Mouse (Mus musculus) MEL (cell line): ENCODE measurements at regions not wholly inside any gene's neighbourhood (a gene's known extent, or its start where the extent isn't known, plus 50 kb on each side); places are given as distances from the start of the nearest gene placed in this dataset.

ENCODE experiments used
- DNase-seq: peaks from one replicate; pipeline ENCODE4 v3.0.0; 2011; ENCODE audit warnings: low read depth, low spot score
- H3K27ac ChIP-seq: 2 replicates; pipeline ENCODE4 v1.5.1; 2012; ENCODE audit warnings: low read depth, mild to moderate bottlenecking, control low read depth, low read length, moderate library complexity; ENCODE audit not compliant: control insufficient read depth
- H3K27me3 ChIP-seq, 2 experiments: fragments of 150-350 bp in 1 of 2; sonication (generic) in 1 of 2; 2 replicates each; pipeline ENCODE4 v1.6.1; 2012; ENCODE audit warnings: low read length in 2 of 2, mild to moderate bottlenecking in 2 of 2, improper control_type of control experiment in 1 of 2, moderate library complexity in 1 of 2; ENCODE audit not compliant: insufficient read depth in 2 of 2, control insufficient read depth in 1 of 2
- H3K36me3 ChIP-seq, 2 experiments: 2 replicates each; pipeline ENCODE4 v1.6.1; 2012 to 2014; ENCODE audit warnings: low read length in 2 of 2, improper control_type of control experiment in 1 of 2, inconsistent platforms in 1 of 2, mild to moderate bottlenecking in 1 of 2; ENCODE audit not compliant: insufficient read depth in 2 of 2, control insufficient read depth in 1 of 2
- H3K4me1 ChIP-seq, 2 experiments: fragments of 150-350 bp in 1 of 2; sonication (generic) in 1 of 2; 2 replicates each; pipeline ENCODE4 v1.6.1; 2012; ENCODE audit warnings: low read length in 2 of 2, improper control_type of control experiment in 1 of 2, mild to moderate bottlenecking in 1 of 2; ENCODE audit not compliant: insufficient read depth in 2 of 2, control insufficient read depth in 1 of 2
- H3K4me3 ChIP-seq, 2 experiments: fragments of 150-350 bp in 1 of 2; sonication (generic) in 1 of 2; 2 replicates each; pipeline ENCODE4 v1.5.1; 2012; ENCODE audit warnings: low read depth in 2 of 2, low read length in 2 of 2, mild to moderate bottlenecking in 2 of 2, moderate library complexity in 2 of 2, control low read depth in 1 of 2, improper control_type of control experiment in 1 of 2; ENCODE audit not compliant: control insufficient read depth in 1 of 2, insufficient read depth in 1 of 2
- H3K79me2 ChIP-seq: 2 replicates; pipeline ENCODE4 v1.6.1; 2012; ENCODE audit warnings: mild to moderate bottlenecking, low read length, moderate library complexity; ENCODE audit not compliant: control insufficient read depth, poor library complexity, insufficient read depth
- H3K9ac ChIP-seq: 2 replicates; pipeline ENCODE4 v1.6.1; 2012; ENCODE audit warnings: low read depth, mild to moderate bottlenecking, control low read depth, low read length, moderate library complexity; ENCODE audit not compliant: control insufficient read depth, poor library complexity, severe bottlenecking
- H3K9me3 ChIP-seq: fragments of 150-350 bp; sonication (generic); replicated peaks from 2 replicates; pipeline ENCODE4 v1.6.1; 2012; ENCODE audit warnings: mild to moderate bottlenecking, low read length, improper control_type of control experiment, moderate library complexity; ENCODE audit not compliant: insufficient read depth
- BHLHE40 ChIP-seq: IDR thresholded peaks from 2 replicates; pipeline ENCODE4 v1.6.1; 2012; ENCODE audit warnings: low read depth, mild to moderate bottlenecking, inconsistent platforms, low read length, improper control_type of control experiment, borderline replicate concordance
- CHD1 ChIP-seq: IDR thresholded peaks from 2 replicates; pipeline ENCODE4 v1.6.1; 2012; ENCODE audit warnings: low read depth, mild to moderate bottlenecking, inconsistent platforms, low read length, improper control_type of control experiment
- CHD2 ChIP-seq: IDR thresholded peaks from 2 replicates; pipeline ENCODE4 v1.6.1; 2011; ENCODE audit warnings: low read length, improper control_type of control experiment
- CTCF ChIP-seq, 3 experiments: IDR thresholded peaks in 2 of 3; conservative IDR thresholded peaks in 1 of 3; 2 replicates each; pipeline ENCODE4 v1.5.1; 2011 to 2012; ENCODE audit warnings: low read length in 3 of 3, low read depth in 2 of 3, mild to moderate bottlenecking in 2 of 3, improper control_type of control experiment in 1 of 3, inconsistent platforms in 1 of 3, mixed read lengths in 1 of 3, moderate library complexity in 1 of 3; ENCODE audit not compliant: control insufficient read depth in 1 of 3, insufficient read depth in 1 of 3, poor library complexity in 1 of 3, severe bottlenecking in 1 of 3
- E2F4 ChIP-seq: IDR thresholded peaks from 2 replicates; pipeline ENCODE4 v1.6.1; 2011; ENCODE audit warnings: low read depth, low read length, improper control_type of control experiment, borderline replicate concordance
- ELF1 ChIP-seq: IDR thresholded peaks from 2 replicates; pipeline ENCODE4 v1.6.1; 2014; ENCODE audit warnings: low read depth, mild to moderate bottlenecking, inconsistent platforms, low read length, improper control_type of control experiment, moderate library complexity
- EP300 ChIP-seq, 2 experiments: IDR thresholded peaks; 2 replicates each; pipeline ENCODE4 v1.6.1; 2011; ENCODE audit warnings: improper control_type of control experiment in 2 of 2, low read length in 2 of 2, low read depth in 1 of 2, mild to moderate bottlenecking in 1 of 2
- HCFC1 ChIP-seq: IDR thresholded peaks from 2 replicates; pipeline ENCODE4 v1.6.1; 2012; ENCODE audit warnings: low read depth, mild to moderate bottlenecking, inconsistent platforms, low read length, improper control_type of control experiment, moderate library complexity
- JUND ChIP-seq: IDR thresholded peaks from 2 replicates; pipeline ENCODE4 v1.6.1; 2011; ENCODE audit warnings: low read depth, mild to moderate bottlenecking, improper control_type of control experiment, low read length
- KAT2A ChIP-seq: conservative IDR thresholded peaks from 2 replicates; pipeline ENCODE4 v1.6.1; 2012; ENCODE audit warnings: low read depth, low read length, improper control_type of control experiment, inconsistent platforms
- MAFK ChIP-seq: IDR thresholded peaks from 2 replicates; pipeline ENCODE4 v1.6.1; 2011; ENCODE audit warnings: low read depth, mild to moderate bottlenecking, low read length, improper control_type of control experiment, borderline replicate concordance
- MAX ChIP-seq: IDR thresholded peaks from 2 replicates; pipeline ENCODE4 v1.6.1; 2011; ENCODE audit warnings: low read length, improper control_type of control experiment
- MAZ ChIP-seq: IDR thresholded peaks from 2 replicates; pipeline ENCODE4 v1.6.1; 2012; ENCODE audit warnings: low read depth, mild to moderate bottlenecking, inconsistent platforms, low read length, improper control_type of control experiment
- MEF2A ChIP-seq: IDR thresholded peaks from 2 replicates; pipeline ENCODE4 v1.6.1; 2014; ENCODE audit warnings: low read depth, mild to moderate bottlenecking, inconsistent platforms, low read length, improper control_type of control experiment; ENCODE audit not compliant: poor library complexity, insufficient replicate concordance, severe bottlenecking; ENCODE audit errors: extremely low read depth
- MYB ChIP-seq: IDR thresholded peaks from 2 replicates; pipeline ENCODE4 v1.6.1; 2011; ENCODE audit warnings: mild to moderate bottlenecking, low read depth, low read length, improper control_type of control experiment
- NELFE ChIP-seq: IDR thresholded peaks from 2 replicates; pipeline ENCODE4 v1.6.1; 2011; ENCODE audit warnings: low read depth, low read length, improper control_type of control experiment
- POLR2A ChIP-seq, 2 experiments: IDR thresholded peaks; 2 replicates each; pipeline ENCODE4 v1.6.1; 2011 to 2012; ENCODE audit warnings: low read length in 2 of 2, mild to moderate bottlenecking in 2 of 2, control low read depth in 1 of 2, improper control_type of control experiment in 1 of 2, low read depth in 1 of 2, moderate library complexity in 1 of 2; ENCODE audit not compliant: control insufficient read depth in 1 of 2, insufficient read depth in 1 of 2, poor library complexity in 1 of 2
- POLR2AphosphoS5 ChIP-seq: IDR thresholded peaks from 2 replicates; pipeline ENCODE4 v1.6.1; 2012; ENCODE audit warnings: low read depth, borderline replicate concordance, mild to moderate bottlenecking, inconsistent platforms, low read length, moderate library complexity, mixed read lengths
- RCOR1 ChIP-seq: IDR thresholded peaks from 2 replicates; pipeline ENCODE4 v1.6.1; 2012; ENCODE audit warnings: low read depth, mild to moderate bottlenecking, inconsistent platforms, low read length, improper control_type of control experiment
- SMC3 ChIP-seq: IDR thresholded peaks from 2 replicates; pipeline ENCODE4 v1.6.1; 2011; ENCODE audit warnings: low read depth, low read length, improper control_type of control experiment
- TAL1 ChIP-seq: IDR thresholded peaks from 2 replicates; pipeline ENCODE4 v1.6.1; 2012; ENCODE audit warnings: mild to moderate bottlenecking, inconsistent platforms, low read length, moderate library complexity, mixed read lengths
- TBP ChIP-seq: IDR thresholded peaks from 2 replicates; pipeline ENCODE4 v1.8.0; 2011; ENCODE audit warnings: low read depth, low read length, improper control_type of control experiment
- TCF12 ChIP-seq: IDR thresholded peaks from 2 replicates; pipeline ENCODE4 v1.6.1; 2014; ENCODE audit warnings: low read depth, mild to moderate bottlenecking, inconsistent platforms, low read length, improper control_type of control experiment, moderate library complexity
- USF1 ChIP-seq: IDR thresholded peaks from 2 replicates; pipeline ENCODE4 v1.6.1; 2014; ENCODE audit warnings: low read depth, mild to moderate bottlenecking, inconsistent platforms, low read length, improper control_type of control experiment, moderate library complexity
- USF2 ChIP-seq, 2 experiments: IDR thresholded peaks; 2 replicates each; pipeline ENCODE4 v1.6.1; 2011 to 2012; ENCODE audit warnings: improper control_type of control experiment in 2 of 2, low read length in 2 of 2, borderline replicate concordance in 1 of 2, inconsistent platforms in 1 of 2, low read depth in 1 of 2, mild to moderate bottlenecking in 1 of 2; ENCODE audit not compliant: insufficient read depth in 1 of 2

GRCm38 (mm10) chr3:45681410-45681809 lies 303.2 kb downstream of the Pcdh10 start:
- no peak for DNase-seq
- no peaks in the 10 kb centered on the region for H3K36me3 ChIP-seq
- no peaks in the 10 kb centered on the region for H3K79me2 ChIP-seq
- H3K9me3 ChIP-seq, result no peaks in the 10 kb centered on the region
- H3K4me1 ChIP-seq, result no peaks in the 10 kb centered on the region
- no peak overlapping the region for H3K9ac ChIP-seq
- H3K4me3 ChIP-seq, result no peak overlapping the region
- TF ChIP-seq POLR2A (IDR thresholded peaks at IDR 0.05; ENCODE audit: control insufficient read depth in 1 of 2, insufficient read depth in 1 of 2, low read depth in 1 of 2, low read length in 2 of 2, poor library complexity in 1 of 2) (no peak), EP300 (IDR thresholded peaks at IDR 0.05; ENCODE audit: low read depth in 1 of 2, low read length in 2 of 2) (no peak), MYB (no peak), MEF2A (no peak), BHLHE40 (no peak), E2F4 (no peak), MAX (no peak), POLR2AphosphoS5 (no peak), CTCF (IDR thresholded peaks at IDR 0.05 in 2 of 3, conservative IDR thresholded peaks at IDR 0.05 in 1 of 3; ENCODE audit: control insufficient read depth in 1 of 3, insufficient read depth in 1 of 3, low read depth in 2 of 3, low read length in 3 of 3, poor library complexity in 1 of 3, severe bottlenecking in 1 of 3) (no peak)
- no peaks in the 10 kb centered on the region for H3K27me3 ChIP-seq
- no peak overlapping the region for H3K27ac ChIP-seq

- Histone ChIP-seq H3K27me3 (no peaks in the 10 kb centered on the region), H3K27ac (no peak overlapping the region), H3K79me2 (no peaks in the 10 kb centered on the region), H3K9me3 (no peaks in the 10 kb centered on the region), H3K4me3 (no peak overlapping the region), H3K4me1 (no peaks in the 10 kb centered on the region), H3K36me3 (no peaks in the 10 kb centered on the region), H3K9ac (no peak overlapping the region)
- TF ChIP-seq SMC3 (no peak), HCFC1 (no peak), CHD2 (no peak), USF1 (no peak), TBP (no peak), NELFE (no peak), KAT2A (no peak), USF2 (IDR thresholded peaks at IDR 0.05; ENCODE audit: borderline replicate concordance in 1 of 2, insufficient read depth in 1 of 2, low read depth in 1 of 2, low read length in 2 of 2) (no peak), JUND (no peak), TAL1 (no peak), ELF1 (no peak), RCOR1 (no peak), CHD1 (no peak), TCF12 (no peak), MAFK (no peak), MYB (no peak), MAZ (no peak)
- no peak for DNase-seq
Observed at GRCm38 (mm10) chr3:45707891-45708290, 329.7 kb downstream of the Pcdh10 start.
